Mouse (Mus musculus): ENCODE data around the gene Olfr332.
"Not testable (repeated sequence)": the region's sequence is repeated elsewhere in the genome, so short reads cannot be mapped to it uniquely, and the experiment has no call there.

Gene Olfr332

DNA sequence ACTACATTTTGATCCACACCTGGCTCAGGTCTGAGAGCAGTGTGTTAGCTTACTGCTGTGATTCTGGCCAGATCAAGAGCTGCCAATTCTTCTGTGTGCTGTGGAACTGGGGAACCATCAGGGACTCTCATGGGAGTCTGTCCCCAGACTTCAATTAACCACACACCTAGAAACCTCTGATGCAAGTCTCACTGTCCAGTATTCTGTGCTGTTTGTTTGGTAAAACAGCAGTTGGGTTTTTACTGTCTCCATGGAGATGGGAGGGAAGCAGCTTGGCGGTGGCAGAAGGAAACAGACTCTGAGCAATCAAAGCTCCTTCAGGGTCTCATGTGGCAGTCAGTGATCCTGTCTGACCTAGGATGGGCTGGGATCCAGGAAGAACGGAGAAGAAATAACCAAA is at the start of gene Olfr332:
TSS of gene Olfr332 (minus strand) at position 101 of the 400 bp plus-strand sequence.
- CTCF ChIA-PET: interaction anchor here (0.7 kb wide), 1 partner anchor 84 kb away, joined by 3 read pairs; no protein-coding TSS in a partner anchor

DNA sequence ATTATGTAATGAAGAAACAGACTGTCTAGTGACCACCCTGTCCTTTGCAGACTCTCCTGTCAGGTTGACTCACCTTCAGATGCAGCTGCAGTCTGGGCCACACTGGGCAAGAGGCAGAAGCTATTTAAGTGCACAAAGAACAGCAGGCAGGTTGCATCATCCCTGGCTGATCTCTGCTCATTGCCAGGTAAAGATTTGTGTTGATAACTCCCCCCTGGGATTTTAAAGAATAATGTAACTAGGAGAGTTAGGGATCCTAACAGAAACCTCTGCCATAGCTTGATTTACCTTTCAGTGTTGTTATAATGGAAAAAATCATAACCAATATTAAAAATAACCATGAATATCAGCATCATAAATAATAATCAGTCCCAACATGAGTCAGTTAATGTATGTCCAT is 42.4 kb upstream of the Olfr332 start, which contains the start of gene Olfr330:
TSS of gene Olfr330 (minus strand) at position 101 of the 400 bp plus-strand sequence.
- CTCF ChIA-PET: not testable (repeated sequence)

GRCm38 (mm10) chr11:58519756-58520155 is 27.4 kb upstream of the Olfr332 start:
- CTCF ChIA-PET: not testable (repeated sequence)

- CTCF ChIA-PET: not testable (repeated sequence)
These were observed 26.6 kb upstream of the Olfr332 start for GRCm38 (mm10) chr11:58518916-58519315.

- CTCF ChIA-PET: not testable (repeated sequence)
These were observed 16.7 kb upstream of the Olfr332 start for GRCm38 (mm10) chr11:58509058-58509457.

GRCm38 (mm10) chr11:58502472-58502871 is 10.1 kb upstream of the Olfr332 start, which contains the start of gene Olfr331:
Olfr331 (minus strand) TSS chr11:58502572.
- CTCF ChIA-PET: not testable (repeated sequence)

- CTCF ChIA-PET: no interaction called here
These were observed 6.9 kb upstream of the Olfr332 start for GRCm38 (mm10) chr11:58499290-58499689.

DNA sequence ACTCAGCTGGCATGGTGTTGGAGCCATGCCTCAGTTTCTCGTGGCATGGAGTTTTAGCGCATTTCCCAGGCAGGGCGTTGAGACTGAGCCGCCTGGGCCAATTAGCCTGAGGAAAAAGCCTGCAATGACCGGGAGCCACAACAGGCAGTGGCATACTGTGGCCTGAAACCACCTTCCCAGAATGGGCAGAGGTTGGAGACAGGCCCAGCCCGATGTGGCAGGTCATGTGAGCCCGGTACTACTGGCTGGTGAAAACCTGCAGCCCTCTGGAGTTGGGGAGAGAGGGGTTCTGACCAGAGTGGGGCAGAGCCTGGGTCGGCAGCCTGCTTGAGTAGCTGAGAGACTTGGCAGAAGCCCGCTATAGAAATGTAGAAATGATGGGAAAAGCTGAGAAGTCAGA is 6.4 kb upstream of the Olfr332 start:
- CTCF ChIA-PET: no interaction called here

DNA sequence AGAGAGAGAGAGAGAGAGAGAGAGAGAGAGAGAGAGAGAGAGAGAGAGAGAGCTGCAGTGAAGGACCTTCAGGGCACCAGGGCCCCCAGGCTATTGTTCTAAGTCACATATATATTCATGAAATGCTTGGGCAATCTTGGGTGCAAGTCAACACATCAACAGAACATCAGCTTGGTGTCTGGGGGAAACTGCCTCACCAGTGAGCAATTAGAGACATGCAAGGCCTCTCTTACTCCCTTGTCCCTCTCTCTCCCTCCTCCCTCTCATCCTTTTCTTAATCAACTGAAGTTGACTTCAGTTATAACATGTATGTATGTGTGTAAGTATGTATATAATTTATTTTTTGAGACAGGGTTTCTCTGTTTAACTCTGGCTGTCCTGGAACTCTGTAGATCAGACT is 30.2 kb downstream of the Olfr332 start, which contains the start of gene Olfr30:
TSS of gene Olfr30 (minus strand) at position 101 of the 400 bp plus-strand sequence.
- CTCF ChIA-PET: no interaction called here

GRCm38 (mm10) chr11:58453592-58453991 is 38.8 kb downstream of the Olfr332 start:
- CTCF ChIA-PET: no interaction called here

DNA sequence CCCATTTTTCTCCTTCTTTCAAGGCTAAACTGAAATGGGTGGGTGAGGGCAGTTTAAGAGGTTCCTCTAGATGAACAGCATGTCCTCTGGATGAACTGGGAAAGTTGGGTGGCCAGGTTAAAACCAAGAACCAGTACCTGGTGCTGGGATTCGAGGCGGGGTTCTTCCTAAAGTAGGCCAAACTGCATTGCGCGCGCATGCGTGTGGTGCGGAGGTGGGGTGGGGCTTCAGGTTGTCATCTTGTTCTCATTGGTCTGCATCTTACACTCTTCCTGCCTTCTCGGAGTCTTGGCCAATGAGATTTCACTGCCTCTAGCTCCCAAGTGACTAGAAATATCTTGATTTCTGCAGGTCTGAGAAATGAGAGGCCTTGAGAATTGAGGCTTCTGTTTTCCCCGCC is 39.6 kb downstream of the Olfr332 start, which contains the start of gene Lypd9:
TSS of gene Lypd9 (minus strand) at position 165 of the 400 bp plus-strand sequence.
- CTCF ChIA-PET: no interaction called here
